Mouse (Mus musculus) CH12.LX (cell line): ENCODE data around the gene Lipc. TPM values are rescaled to one million over a fixed set of nuclear protein-coding genes. Genes with fewer than 3 reads are reported as not detected.

Experiments
- DNase-seq: peaks from one replicate; pipeline ENCODE4 v3.0.0-alpha.2; 2013; ENCODE audit errors: extremely low read depth
- H3K27ac ChIP-seq: 2 replicates; pipeline ENCODE4 v1.5.1; 2012; ENCODE audit warnings: low read depth, mild to moderate bottlenecking, control low read depth, moderate library complexity; ENCODE audit not compliant: insufficient read depth
- H3K27me3 ChIP-seq: replicated peaks from 2 replicates; pipeline ENCODE3; 2012; ENCODE audit warnings: inconsistent platforms
- H3K36me3 ChIP-seq, 2 experiments: replicated peaks in 1 of 2; 2 replicates each; pipeline versions ENCODE3 to v1.6.1; 2012; ENCODE audit warnings: inconsistent platforms in 1 of 2, low read length in 1 of 2, mild to moderate bottlenecking in 1 of 2, mixed read lengths in 1 of 2, moderate library complexity in 1 of 2; ENCODE audit not compliant: control insufficient read depth in 1 of 2, insufficient read depth in 1 of 2
- H3K4me1 ChIP-seq, 2 experiments: 2 replicates each; pipeline ENCODE4 v1.6.1; 2012; ENCODE audit warnings: inconsistent platforms in 1 of 2, moderate library complexity in 1 of 2; ENCODE audit not compliant: insufficient read depth in 2 of 2, control insufficient read depth in 1 of 2
- H3K4me2 ChIP-seq: 2 replicates; pipeline ENCODE4 v1.6.1; 2012; ENCODE audit warnings: low read depth, mild to moderate bottlenecking, control low read depth; ENCODE audit not compliant: poor library complexity, insufficient read depth, severe bottlenecking
- H3K4me3 ChIP-seq, 3 experiments: fragments of 150-350 bp in 1 of 3; sonication (generic) in 1 of 3; replicated peaks in 1 of 3; 2 replicates each; pipeline versions ENCODE3 to v1.5.1; 2011 to 2012; ENCODE audit warnings: low read depth in 2 of 3, low read length in 2 of 3, mild to moderate bottlenecking in 2 of 3, moderate library complexity in 2 of 3, control low read depth in 1 of 3, improper control_type of control experiment in 1 of 3, inconsistent platforms in 1 of 3, mixed read lengths in 1 of 3; ENCODE audit not compliant: poor library complexity in 1 of 3
- H3K79me2 ChIP-seq: replicated peaks from 2 replicates; pipeline ENCODE4 v1.6.1; 2012; ENCODE audit warnings: mild to moderate bottlenecking, moderate library complexity; ENCODE audit not compliant: control insufficient read depth, poor library complexity, insufficient read depth, severe bottlenecking; ENCODE audit errors: extremely low read depth
- H3K9ac ChIP-seq: 2 replicates; pipeline ENCODE4 v1.6.1; 2012; ENCODE audit warnings: low read depth, mild to moderate bottlenecking, control low read depth, moderate library complexity; ENCODE audit not compliant: insufficient read depth
- H3K9me3 ChIP-seq: replicated peaks from 2 replicates; pipeline ENCODE3; 2012; ENCODE audit warnings: low read length, inconsistent platforms, mixed read lengths
- BHLHE40 ChIP-seq: IDR thresholded peaks from 2 replicates; pipeline ENCODE4 v1.6.1; 2011; ENCODE audit warnings: mild to moderate bottlenecking, low read depth, low read length, improper control_type of control experiment
- CHD1 ChIP-seq: IDR thresholded peaks from 2 replicates; pipeline ENCODE4 v1.6.1; 2012; ENCODE audit warnings: low read depth, low read length, improper control_type of control experiment, inconsistent platforms
- CHD2 ChIP-seq: IDR thresholded peaks from 2 replicates; pipeline ENCODE4 v1.6.1; 2011; ENCODE audit warnings: low read length, improper control_type of control experiment
- E2F4 ChIP-seq: IDR thresholded peaks from 2 replicates; pipeline ENCODE4 v1.6.1; 2011; ENCODE audit warnings: low read depth, low read length, improper control_type of control experiment; ENCODE audit not compliant: insufficient replicate concordance
- ELF1 ChIP-seq: IDR thresholded peaks from 2 replicates; pipeline ENCODE4 v1.6.1; 2014; ENCODE audit warnings: low read depth, mild to moderate bottlenecking, inconsistent platforms, low read length, improper control_type of control experiment
- EP300 ChIP-seq: IDR thresholded peaks from 2 replicates; pipeline ENCODE4 v1.6.1; 2011; ENCODE audit warnings: low read length, improper control_type of control experiment
- GABPA ChIP-seq: IDR thresholded peaks from 2 replicates; pipeline ENCODE4 v1.6.1; 2012; ENCODE audit warnings: low read depth, low read length, improper control_type of control experiment, inconsistent platforms; ENCODE audit not compliant: insufficient replicate concordance
- HCFC1 ChIP-seq: IDR thresholded peaks from 2 replicates; pipeline ENCODE4 v1.6.1; 2012; ENCODE audit warnings: low read depth, mild to moderate bottlenecking, inconsistent platforms, low read length, improper control_type of control experiment
- IRF4 ChIP-seq: IDR thresholded peaks from 2 replicates; pipeline ENCODE4 v1.6.1; 2014; ENCODE audit warnings: low read depth, mild to moderate bottlenecking, inconsistent platforms, low read length, improper control_type of control experiment
- JUN ChIP-seq: IDR thresholded peaks from 2 replicates; pipeline ENCODE4 v1.6.1; 2011; ENCODE audit warnings: low read depth, mild to moderate bottlenecking, low read length, improper control_type of control experiment, moderate library complexity; ENCODE audit not compliant: insufficient read depth
- JUND ChIP-seq: conservative IDR thresholded peaks from 2 replicates; pipeline ENCODE4 v1.6.1; 2011; ENCODE audit warnings: low read depth, low read length, improper control_type of control experiment
- KAT2A ChIP-seq: IDR thresholded peaks from 2 replicates; pipeline ENCODE4 v1.6.1; 2012; ENCODE audit warnings: low read length, improper control_type of control experiment, inconsistent platforms; ENCODE audit not compliant: insufficient replicate concordance
- MEF2A ChIP-seq: IDR thresholded peaks from 2 replicates; pipeline ENCODE4 v1.6.1; 2014; ENCODE audit warnings: low read depth, mild to moderate bottlenecking, inconsistent platforms, low read length, improper control_type of control experiment, borderline replicate concordance
- MYC ChIP-seq: IDR thresholded peaks from 2 replicates; pipeline ENCODE4 v1.6.1; 2011; ENCODE audit warnings: low read depth, mild to moderate bottlenecking, improper control_type of control experiment, low read length
- NELFE ChIP-seq: IDR thresholded peaks from 2 replicates; pipeline ENCODE4 v1.6.1; 2011; ENCODE audit warnings: low read depth, low read length, improper control_type of control experiment
- PAX5 ChIP-seq: IDR thresholded peaks from 2 replicates; pipeline ENCODE4 v1.6.1; 2012; ENCODE audit warnings: low read length, inconsistent platforms, mixed read lengths
- RAD21 ChIP-seq: IDR thresholded peaks from 2 replicates; pipeline ENCODE4 v1.6.1; 2011; ENCODE audit warnings: low read depth, mild to moderate bottlenecking, low read length, improper control_type of control experiment, moderate library complexity
- RCOR1 ChIP-seq: conservative IDR thresholded peaks from 2 replicates; pipeline ENCODE4 v1.6.1; 2012; ENCODE audit warnings: low read depth, mild to moderate bottlenecking, inconsistent platforms, low read length, improper control_type of control experiment
- TBP ChIP-seq: conservative IDR thresholded peaks from 2 replicates; pipeline ENCODE4 v1.6.1; 2011; ENCODE audit warnings: low read depth, low read length, improper control_type of control experiment
- TCF12 ChIP-seq: IDR thresholded peaks from 2 replicates; pipeline ENCODE4 v1.6.1; 2014; ENCODE audit warnings: low read depth, mild to moderate bottlenecking, inconsistent platforms, low read length, improper control_type of control experiment
- USF1 ChIP-seq: IDR thresholded peaks from 2 replicates; pipeline ENCODE4 v1.6.1; 2014; ENCODE audit warnings: low read depth, mild to moderate bottlenecking, inconsistent platforms, low read length, improper control_type of control experiment
- USF2 ChIP-seq: conservative IDR thresholded peaks from 2 replicates; pipeline ENCODE4 v1.6.1; 2011; ENCODE audit warnings: low read depth, low read length, improper control_type of control experiment
- ZKSCAN1 ChIP-seq: IDR thresholded peaks from 2 replicates; pipeline ENCODE4 v1.6.1; 2012; ENCODE audit warnings: low read depth, inconsistent platforms, low read length, improper control_type of control experiment, borderline replicate concordance
- dilution Hi-C: fragments of 300-500 bp; cut with MboI; formaldehyde crosslinking; loops from 2 replicates; pipeline ENCODE4 v1.14.3; 2020; ENCODE audit warnings: low sequenced_read_pairs; ENCODE audit not compliant: extremely low pct_unique_long_range_greater_than_20kb, extremely low pct_ligation_motif_present
- in situ Hi-C: fragments of 300-500 bp; cut with MboI; formaldehyde crosslinking; loops from 3 replicates; pipeline ENCODE4 v1.14.3; 2019; ENCODE audit warnings: low sequenced_read_pairs, low pct_ligation_motif_present, low pct_unique_long_range_greater_than_20kb, mixed read lengths
- polyA plus RNA-seq: library from polyadenylated mRNA; unstranded; fragments of >175 nt; gene quantifications from 2 replicates; pipeline ENCODE4 v1.2.1, GENCODE M21; 2012; ENCODE audit warnings: low read depth; ENCODE audit not compliant: insufficient read length
- total RNA-seq, 2 experiments: library from RNA; depleted of rRNA; stranded (reverse); fragments of 300-350 nt in 1 of 2; fragments of >200 nt in 1 of 2; gene quantifications; 2 replicates each; pipeline ENCODE4 v1.2.3; 2012 to 2014

The Lipc gene
- total and polyA plus RNA-seq, 3 experiments, result 5.2 to 24.5 (median 8.6) TPM

GRCm38 (mm10) chr9:70875059-70875458 is 77.0 kb downstream of the Lipc start:
- peaks cover 0 to 29% of the 10 kb centered on the region in 2 experiments; a peak in 2 of 4 replicates for H3K4me1 ChIP-seq
- in situ Hi-C loops, result no loop called here

GRCm38 (mm10) chr9:70872675-70873074 is 79.4 kb downstream of the Lipc start:
- TF ChIP-seq GABPA, result no peak
- no peak for TF ChIP-seq CHD2
- no peak for TF ChIP-seq NELFE
- no peak for TF ChIP-seq CHD1
- no peak for TF ChIP-seq MYC
- TF ChIP-seq HCFC1, result no peak
- no peak for TF ChIP-seq MEF2A
- no peak for TF ChIP-seq KAT2A
- no peak for TF ChIP-seq RCOR1
- TF ChIP-seq BHLHE40, result no peak
- TF ChIP-seq EP300, result no peak
- no peak for TF ChIP-seq TBP
- TF ChIP-seq USF1, result no peak
- no peak for TF ChIP-seq ZKSCAN1
- TF ChIP-seq E2F4, result no peak
- TF ChIP-seq ELF1, result no peak
- TF ChIP-seq PAX5, result no peak
- H3K36me3 ChIP-seq, result no peaks in the 10 kb centered on the region
- H3K79me2 ChIP-seq, result no peaks in the 10 kb centered on the region
- dilution Hi-C loops, result no loop called here
- H3K9ac ChIP-seq, result no peak overlapping the region
- peaks cover 0 to 18% of the 10 kb centered on the region in 2 experiments; a peak in 2 of 4 replicates for H3K4me1 ChIP-seq
- H3K27me3 ChIP-seq, result no peaks in the 10 kb centered on the region
- H3K9me3 ChIP-seq, result no peaks in the 10 kb centered on the region
- no peak overlapping the region for H3K4me3 ChIP-seq
- in situ Hi-C loops, result no loop called here
- no peak for DNase-seq
- no peak overlapping the region for H3K4me2 ChIP-seq
- H3K27ac ChIP-seq, result no peak overlapping the region

More at GRCm38 (mm10) chr9:70875059-70875458, 77.0 kb downstream of the Lipc start:
- dilution Hi-C loops, result no loop called here
- Histone ChIP-seq H3K9me3 (no peaks in the 10 kb centered on the region), H3K4me2 (no peak overlapping the region), H3K27ac (no peak overlapping the region), H3K36me3 (no peaks in the 10 kb centered on the region), H3K9ac (no peak overlapping the region), H3K4me3 (no peak overlapping the region), H3K79me2 (no peaks in the 10 kb centered on the region), H3K27me3 (no peaks in the 10 kb centered on the region)
- DNase-seq, result no peak
- TF ChIP-seq IRF4 (no peak), JUN (no peak), USF2 (no peak), CHD1 (no peak), USF1 (no peak), KAT2A (no peak), JUND (no peak), CHD2 (no peak), TCF12 (no peak), RAD21 (no peak), RCOR1 (no peak)
